Mouse (Mus musculus) spleen, adult 2 months (tissue): ENCODE data around the gene Pik3cb.

Source experiments
- CTCF ChIP-seq: fragments of 200-500 bp; IDR thresholded peaks from 2 replicates; pipeline ENCODE4 v1.5.1; 2011; ENCODE audit warnings: mild to moderate bottlenecking, inconsistent platforms; ENCODE audit not compliant: insufficient read depth, insufficient read length, insufficient replicate concordance; ENCODE audit errors: extremely low read depth
- POLR2A ChIP-seq: fragments of 200-500 bp; IDR thresholded peaks from 2 replicates; pipeline ENCODE4 v1.6.1; 2011; ENCODE audit warnings: low read depth, low read length, inconsistent platforms

GRCm38 (mm10) chr9:99131951-99132470 lies 8.4 kb downstream of the Pik3cb start:
- no peak for TF ChIP-seq CTCF
- no peak for TF ChIP-seq POLR2A
